Mouse (Mus musculus) kidney, embryonic 15.5 days (tissue): ENCODE measurements around the gene Olfr525. TPM values are rescaled to one million over a fixed set of nuclear protein-coding genes. Genes with fewer than 3 reads are reported as not detected.

Source experiments
- ATAC-seq: fragments of 200-750 bp; cut with Nextera tagmentation; replicated peaks from 2 replicates; pipeline ENCODE4 v1.8.0; 2017; ENCODE audit warnings: moderate TSS enrichment; ENCODE audit not compliant: low FRiP score
- H3K27ac ChIP-seq: fragments of 300-500 bp; sonication (generic); 2 replicates; pipeline ENCODE4 v1.5.1; 2015; ENCODE audit warnings: mild to moderate bottlenecking, inconsistent platforms
- H3K27me3 ChIP-seq: fragments of 300-500 bp; sonication (generic); 2 replicates; pipeline ENCODE4 v1.6.1; 2015; ENCODE audit warnings: inconsistent platforms
- H3K36me3 ChIP-seq: fragments of 300-500 bp; sonication (generic); 2 replicates; pipeline ENCODE4 v1.6.1; 2015; ENCODE audit warnings: inconsistent platforms
- H3K4me1 ChIP-seq: fragments of 300-500 bp; sonication (generic); 2 replicates; pipeline ENCODE4 v1.6.1; 2015; ENCODE audit warnings: inconsistent platforms
- H3K4me2 ChIP-seq: fragments of 300-500 bp; sonication (generic); 2 replicates; pipeline ENCODE4 v1.6.1; 2015; ENCODE audit warnings: moderate library complexity, mild to moderate bottlenecking, inconsistent platforms
- H3K4me3 ChIP-seq: fragments of 300-500 bp; sonication (generic); replicated peaks from 2 replicates; pipeline ENCODE4 v1.5.1; 2015; ENCODE audit warnings: mild to moderate bottlenecking, inconsistent platforms
- H3K9ac ChIP-seq: fragments of 300-500 bp; sonication (generic); 2 replicates; pipeline ENCODE4 v1.6.1; 2015; ENCODE audit warnings: mild to moderate bottlenecking, inconsistent platforms
- H3K9me3 ChIP-seq: fragments of 300-500 bp; sonication (generic); replicated peaks from 2 replicates; pipeline ENCODE4 v1.6.1; 2016; ENCODE audit warnings: inconsistent platforms
- WGBS: fragments of 180-500 bp; shearing (Covaris S2); methylation state at CpG from one replicate; pipeline ENCODE4 v1.1.7; 2015; ENCODE audit warnings: mixed read lengths; 5-methylcytosine and 5-hydroxymethylcytosine counted together
- polyA plus RNA-seq: library from polyadenylated mRNA; unstranded; fragments of >200 nt; fragmentation: Nextera tagmentation; extraction: Ambion mirVana; gene quantifications from 2 replicates; pipeline ENCODE4 v1.2.1, GENCODE M21; 2015

Olfr525 gene
- not detected in 2 replicates for polyA plus RNA-seq

DNA sequence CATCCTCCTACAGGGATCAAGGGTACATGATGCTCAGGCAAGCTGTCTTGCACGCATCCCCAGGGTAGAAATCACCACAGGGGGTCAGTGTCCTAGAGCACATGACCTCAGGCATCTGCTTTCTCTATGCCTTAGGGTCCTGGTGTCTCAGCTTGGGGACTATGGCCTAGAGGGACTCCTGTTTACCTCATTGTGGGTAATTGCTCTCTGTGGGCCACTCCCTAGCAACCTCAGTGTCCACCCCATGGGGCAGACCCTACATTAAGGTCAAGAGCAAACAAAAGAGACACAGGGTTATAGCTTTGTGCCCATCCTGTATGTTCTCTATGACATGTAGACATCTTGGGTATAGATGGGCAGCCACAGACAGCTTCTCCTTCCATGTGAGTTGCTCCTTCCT lies at the start of gene Olfr525:
Gene Olfr525 (plus strand): TSS at position 301 of the 400 bp plus-strand sequence.
- no peaks in the 10 kb centered on the region for H3K27me3 ChIP-seq
- 47% methylated on average over 1 of the region's 1 CpGs for WGBS
- no peak for ATAC-seq

DNA sequence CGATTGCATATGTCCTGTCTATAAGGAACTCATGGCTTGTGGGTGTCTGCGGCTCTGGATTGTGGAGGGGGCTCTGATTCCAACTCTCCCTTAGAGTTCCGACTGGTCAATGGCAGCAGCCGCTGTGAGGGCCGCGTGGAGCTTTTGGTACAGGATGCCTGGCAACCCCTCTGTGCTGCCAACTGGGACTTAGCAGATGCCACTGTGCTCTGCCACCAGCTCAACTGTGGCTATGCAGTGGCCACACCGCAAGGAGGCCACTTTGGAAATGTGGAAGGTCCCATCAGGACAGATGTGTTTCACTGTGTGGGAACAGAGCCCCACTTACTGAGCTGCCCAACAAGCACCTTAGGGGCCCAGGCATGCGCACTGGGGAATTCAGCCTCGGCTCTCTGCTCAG lies 24.9 kb upstream of the Olfr525 start:
- no peak overlapping the region for H3K27ac ChIP-seq
- 90% methylated on average over 9 of the region's 9 CpGs for WGBS
- H3K4me3 ChIP-seq: no peak overlapping the region
- no peaks in the 10 kb centered on the region for H3K36me3 ChIP-seq
- H3K27me3 ChIP-seq: no peaks in the 10 kb centered on the region
- no peak overlapping the region for H3K9ac ChIP-seq
- no peak overlapping the region for H3K4me2 ChIP-seq
- no peaks in the 10 kb centered on the region for H3K9me3 ChIP-seq
- no peak for ATAC-seq
- H3K4me1 ChIP-seq: no peaks in the 10 kb centered on the region

More for the DNA sequence above, at the start of gene Olfr525:
- Histone ChIP-seq H3K4me1 (no peaks in the 10 kb centered on the region), H3K9ac (no peak within 1 kb of the TSS), H3K36me3 (no peaks in the 10 kb centered on the region), H3K27ac (no peak within 1 kb of the TSS), H3K4me3 (no peak within 1 kb of the TSS), H3K9me3 (no peaks in the 10 kb centered on the region), H3K4me2 (no peak within 1 kb of the TSS)

DNA sequence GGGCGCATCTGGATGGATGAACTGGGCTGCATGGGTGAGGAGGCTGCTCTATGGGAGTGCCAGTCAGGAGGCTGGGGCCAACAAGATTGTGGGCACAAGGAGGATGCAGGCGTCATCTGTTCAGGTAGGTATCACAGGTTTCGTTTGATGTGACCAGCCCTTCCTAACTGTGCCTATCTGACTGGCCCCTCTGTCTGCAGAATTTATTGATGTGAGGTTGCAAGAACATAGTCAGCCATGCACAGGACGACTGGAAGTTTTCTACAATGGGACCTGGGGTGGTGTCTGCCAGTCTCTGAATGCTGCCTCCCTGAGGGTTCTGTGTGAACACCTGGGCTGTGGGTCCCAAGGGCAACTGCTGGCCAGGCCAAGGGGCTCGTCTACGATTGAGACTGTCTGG lies 23.8 kb upstream of the Olfr525 start:
- no peak overlapping the region for H3K4me3 ChIP-seq
- no peak for ATAC-seq

DNA sequence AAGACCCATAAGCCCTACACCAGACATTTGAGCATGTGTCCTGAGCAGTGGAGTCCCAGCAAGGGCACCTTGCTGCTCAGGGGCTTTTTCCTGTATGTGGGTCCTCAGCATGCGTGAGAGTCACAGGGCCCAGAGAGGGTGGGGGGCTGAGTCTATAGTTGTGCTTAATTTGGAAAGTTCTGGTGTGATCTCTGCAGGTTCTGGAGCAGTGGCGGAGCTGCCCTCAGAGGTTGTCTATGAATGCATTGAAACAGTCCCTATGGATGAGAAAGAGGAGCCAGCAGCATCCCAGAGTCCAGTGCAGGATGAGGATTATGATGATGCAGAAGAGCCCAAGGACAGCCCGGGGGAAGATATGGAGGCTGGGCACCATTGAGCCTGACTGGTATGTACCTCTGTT lies 21.2 kb upstream of the Olfr525 start:
- H3K36me3 ChIP-seq: no peaks in the 10 kb centered on the region
- H3K4me1 ChIP-seq: no peaks in the 10 kb centered on the region
- H3K27me3 ChIP-seq: no peaks in the 10 kb centered on the region
- H3K4me2 ChIP-seq: no peak overlapping the region
- 86% methylated on average over 3 of the region's 3 CpGs for WGBS
- H3K4me3 ChIP-seq: no peak overlapping the region
- H3K27ac ChIP-seq: no peak overlapping the region
- H3K9me3 ChIP-seq: no peaks in the 10 kb centered on the region
- ATAC-seq: no peak
- H3K9ac ChIP-seq: no peak overlapping the region

More for the DNA sequence above, 23.8 kb upstream of the Olfr525 start:
- H3K36me3 ChIP-seq: no peaks in the 10 kb centered on the region
- H3K4me1 ChIP-seq: no peaks in the 10 kb centered on the region
- H3K27ac ChIP-seq: no peak overlapping the region
- no peak overlapping the region for H3K4me2 ChIP-seq
- no peaks in the 10 kb centered on the region for H3K9me3 ChIP-seq
- H3K27me3 ChIP-seq: no peaks in the 10 kb centered on the region
- no peak overlapping the region for H3K9ac ChIP-seq
- WGBS: 71% methylated on average over 6 of the region's 6 CpGs

DNA sequence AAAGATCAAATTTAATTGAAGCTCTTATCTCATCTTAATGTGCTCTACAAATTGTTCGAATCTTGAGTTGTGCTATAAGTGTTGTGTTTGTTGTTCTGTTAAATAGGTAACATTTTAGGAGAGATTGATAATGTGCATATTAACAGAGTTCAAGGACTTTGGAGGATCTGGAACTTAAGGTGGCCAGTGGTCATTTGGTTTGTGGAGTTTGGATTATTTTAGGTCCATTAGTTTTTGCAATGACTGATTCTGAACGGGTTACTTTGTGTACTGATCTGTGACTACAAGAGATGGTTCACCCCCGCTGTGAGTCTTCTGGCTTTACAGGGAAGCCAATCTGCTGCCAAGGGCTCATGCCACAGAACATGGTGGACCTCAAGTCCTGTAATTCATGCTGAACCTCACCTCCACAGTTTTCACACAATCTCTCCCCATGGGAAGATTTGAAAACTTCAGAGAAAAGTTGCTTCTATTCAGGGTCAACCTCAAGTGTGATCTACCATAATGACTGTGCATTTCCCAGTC lies 735 bp upstream of the Olfr525 start:
- Histone ChIP-seq H3K27ac (no peak overlapping the region), H3K9me3 (no peaks in the 10 kb centered on the region), H3K4me3 (no peak overlapping the region), H3K9ac (no peak overlapping the region), H3K36me3 (no peaks in the 10 kb centered on the region), H3K4me2 (no peak overlapping the region), H3K27me3 (no peaks in the 10 kb centered on the region), H3K4me1 (no peaks in the 10 kb centered on the region)
- 78% methylated on average over 3 of the region's 3 CpGs for WGBS
- no peak for ATAC-seq

DNA sequence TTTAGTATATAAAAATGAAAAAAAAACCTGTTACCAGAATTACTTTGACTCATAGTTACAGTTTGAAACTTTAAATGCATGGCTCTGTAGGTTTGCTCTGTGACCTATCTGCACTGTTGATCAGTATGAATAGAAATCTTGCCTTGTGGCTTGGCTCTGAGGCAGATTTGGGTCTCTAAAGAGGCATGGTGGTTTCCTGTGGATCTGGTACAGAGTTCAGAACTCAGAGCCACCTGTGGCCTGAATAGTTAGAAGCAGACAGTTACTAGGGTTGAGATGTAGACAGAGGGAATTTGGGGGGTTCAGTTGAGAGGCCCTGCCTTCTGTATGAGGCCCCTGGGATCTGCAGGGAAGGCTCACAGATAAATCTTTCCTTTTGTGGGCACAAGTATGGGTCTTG lies 477 bp downstream of the Olfr525 start:
- Histone ChIP-seq H3K36me3 (no peaks in the 10 kb centered on the region), H3K4me2 (no peak overlapping the region), H3K4me3 (no peak overlapping the region), H3K27ac (no peak overlapping the region), H3K9me3 (no peaks in the 10 kb centered on the region), H3K9ac (no peak overlapping the region), H3K27me3 (no peaks in the 10 kb centered on the region), H3K4me1 (no peaks in the 10 kb centered on the region)
- no peak for ATAC-seq

DNA sequence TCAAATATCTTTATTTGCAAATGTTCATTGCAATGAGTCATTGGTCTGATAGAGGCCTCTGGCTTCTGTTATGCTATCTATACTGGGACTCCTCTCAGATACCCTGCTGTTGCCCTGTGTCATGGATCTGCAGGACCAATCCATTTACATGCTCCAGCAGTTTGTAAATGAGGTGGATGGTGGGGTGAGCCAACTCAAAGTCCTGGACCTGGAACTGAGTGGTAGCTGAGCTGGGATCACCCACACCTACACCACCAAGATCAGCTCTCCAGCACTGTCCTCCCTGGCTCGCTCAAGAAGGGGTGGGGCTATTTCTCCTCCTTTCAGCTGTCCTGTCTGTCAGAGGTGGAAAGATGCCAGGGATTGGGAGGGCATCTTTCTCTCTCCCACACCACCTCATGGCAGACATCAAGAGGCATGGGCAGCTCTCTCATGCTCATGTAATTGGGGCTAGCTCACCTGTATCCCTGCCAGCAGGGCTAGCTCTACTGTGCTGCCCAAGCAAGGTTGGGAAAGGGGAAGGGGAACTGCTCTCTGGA lies 9.2 kb downstream of the Olfr525 start:
- Histone ChIP-seq H3K27me3 (no peaks in the 10 kb centered on the region), H3K4me3 (no peak overlapping the region), H3K36me3 (no peaks in the 10 kb centered on the region), H3K27ac (no peak overlapping the region), H3K9me3 (no peaks in the 10 kb centered on the region), H3K9ac (no peak overlapping the region), H3K4me1 (no peaks in the 10 kb centered on the region), H3K4me2 (no peak overlapping the region)
- ATAC-seq: no peak
- 63% methylated on average over 1 of the region's 1 CpGs for WGBS

DNA sequence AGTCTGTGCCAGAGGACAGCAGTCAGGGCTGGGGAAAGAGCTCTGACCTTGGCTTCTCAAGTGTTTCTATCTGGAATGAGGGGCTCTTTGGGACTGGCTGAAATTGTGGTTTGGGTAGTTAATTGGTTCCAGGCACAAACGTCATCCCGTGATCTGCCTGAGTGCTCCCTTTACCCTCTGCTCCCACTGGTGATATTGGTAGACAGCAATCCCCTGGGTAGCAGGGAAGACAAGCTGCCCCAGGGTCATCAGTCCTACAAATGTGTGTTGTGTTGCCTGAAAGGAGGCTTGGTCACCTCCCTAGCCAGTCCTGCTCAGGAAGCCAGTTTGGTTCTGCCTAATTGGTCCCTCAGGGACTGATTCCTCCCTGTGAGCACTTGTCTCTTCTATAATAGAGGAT lies 13.1 kb downstream of the Olfr525 start, which contains the start of gene Olfr527:
Gene Olfr527 (plus strand): TSS at position 301 of the 400 bp plus-strand sequence.
- WGBS: 74% methylated on average over 2 of the region's 2 CpGs
- no peak within 1 kb of the TSS for H3K4me2 ChIP-seq
- H3K36me3 ChIP-seq: no peaks in the 10 kb centered on the region
- H3K9ac ChIP-seq: no peak within 1 kb of the TSS
- H3K9me3 ChIP-seq: no peaks in the 10 kb centered on the region
- H3K27ac ChIP-seq: no peak within 1 kb of the TSS
- no peak for ATAC-seq
- H3K4me3 ChIP-seq: no peak within 1 kb of the TSS
- no peaks in the 10 kb centered on the region for H3K27me3 ChIP-seq
- H3K4me1 ChIP-seq: no peaks in the 10 kb centered on the region

DNA sequence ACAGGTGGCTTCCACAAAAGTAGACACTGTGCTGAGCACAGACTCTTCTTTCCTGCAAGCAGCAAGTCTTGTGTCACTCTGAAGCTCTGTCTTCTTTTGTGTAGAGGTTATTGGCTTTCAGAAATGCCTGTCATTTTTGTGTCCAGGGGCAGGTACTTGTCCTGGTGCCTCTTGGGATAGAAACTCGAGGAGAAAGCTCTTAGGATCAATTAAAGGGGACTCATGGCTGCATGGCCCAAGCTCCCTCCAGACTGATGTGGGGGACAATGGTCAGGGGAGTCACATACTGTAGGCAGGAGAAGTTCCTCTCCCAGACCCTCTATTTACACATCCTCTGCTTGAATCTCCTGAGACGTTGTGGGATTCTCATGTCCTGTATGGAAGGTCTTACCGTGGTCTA lies 40.9 kb downstream of the Olfr525 start, which contains the start of gene Olfr60:
Gene Olfr60 (minus strand): TSS at position 101 of the 400 bp plus-strand sequence.
- 68% methylated on average over 3 of the region's 3 CpGs for WGBS
- no peak for ATAC-seq
- Histone ChIP-seq H3K27ac (no peak within 1 kb of the TSS), H3K9ac (no peak within 1 kb of the TSS), H3K27me3 (no peaks in the 10 kb centered on the region), H3K9me3 (no peaks in the 10 kb centered on the region; the same call in 1 of the 2 replicates), H3K36me3 (no peaks in the 10 kb centered on the region), H3K4me3 (no peak within 1 kb of the TSS), H3K4me1 (no peaks in the 10 kb centered on the region), H3K4me2 (no peak within 1 kb of the TSS)

DNA sequence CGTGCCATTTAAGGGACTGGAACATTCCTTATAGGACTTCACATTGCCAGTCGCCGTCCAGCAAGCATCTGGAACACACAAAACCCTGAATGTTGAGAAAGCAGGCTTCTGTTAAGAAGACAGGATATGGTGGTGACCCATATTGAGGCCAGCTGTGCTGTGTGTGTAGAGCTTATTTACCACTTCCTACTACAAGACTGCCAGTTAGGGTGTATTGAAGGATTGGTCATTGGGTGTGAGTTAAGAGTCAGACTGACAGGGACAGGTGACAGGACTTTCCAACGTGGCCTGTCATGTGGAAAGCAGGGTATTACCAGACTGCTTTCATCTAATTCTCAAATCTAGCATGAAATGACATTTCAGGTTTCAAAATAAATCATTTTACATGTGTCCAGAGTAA lies 53.6 kb downstream of the Olfr525 start:
- Histone ChIP-seq H3K4me3 (no peak overlapping the region), H3K9me3 (no peaks in the 10 kb centered on the region), H3K9ac (no peak overlapping the region), H3K27ac (no peak overlapping the region), H3K36me3 (no peaks in the 10 kb centered on the region), H3K4me2 (no peak overlapping the region), H3K27me3 (no peaks in the 10 kb centered on the region), H3K4me1 (no peaks in the 10 kb centered on the region)
- WGBS: 85% methylated on average over 4 of the region's 4 CpGs
- no peak for ATAC-seq

DNA sequence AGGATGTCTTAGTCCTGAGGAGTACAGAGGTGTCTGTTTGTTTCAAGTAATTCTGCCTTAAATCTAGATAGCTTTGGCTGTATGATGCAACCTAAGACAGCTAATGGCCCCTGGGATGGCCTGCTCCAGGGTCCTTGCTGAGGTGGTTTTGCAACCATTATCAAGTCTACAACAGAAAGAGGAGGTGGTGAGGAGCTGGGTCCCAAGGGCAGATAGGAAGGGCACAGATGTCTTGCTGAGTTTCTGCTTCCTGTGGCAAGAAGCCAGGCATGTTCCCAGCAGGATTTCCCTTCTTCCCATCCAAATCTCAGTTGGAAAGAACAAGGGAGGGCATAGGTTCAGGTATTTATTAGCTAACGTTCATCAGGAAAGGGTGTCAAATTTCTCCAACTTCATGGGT lies 55.6 kb downstream of the Olfr525 start, which contains the start of gene Olfr530:
Gene Olfr530 (minus strand): TSS at position 101 of the 400 bp plus-strand sequence.
- no peak within 1 kb of the TSS for H3K4me3 ChIP-seq
- no peak within 1 kb of the TSS for H3K4me2 ChIP-seq

DNA sequence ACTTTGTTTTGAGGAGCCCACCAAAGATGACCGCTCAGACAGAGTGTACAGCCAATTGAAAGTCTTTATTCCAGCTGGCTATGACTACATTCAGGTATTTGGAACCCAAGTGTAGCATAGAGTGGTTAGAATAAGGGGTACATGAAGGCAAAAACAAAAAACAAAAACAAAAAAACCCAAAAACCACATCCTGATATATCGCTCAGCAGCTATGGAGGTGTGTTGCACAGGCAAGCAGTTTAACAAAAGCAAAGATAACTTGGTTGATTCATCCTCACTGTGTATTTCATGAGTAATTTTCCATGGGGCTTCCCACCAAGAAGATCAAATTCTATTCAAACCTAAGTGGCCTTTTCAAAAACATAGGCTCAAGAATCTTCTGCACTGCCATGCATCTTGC lies 56.3 kb downstream of the Olfr525 start:
- Histone ChIP-seq H3K9me3 (no peaks in the 10 kb centered on the region), H3K27ac (no peak overlapping the region), H3K36me3 (no peaks in the 10 kb centered on the region), H3K4me1 (no peaks in the 10 kb centered on the region), H3K4me3 (no peak overlapping the region), H3K27me3 (no peaks in the 10 kb centered on the region), H3K9ac (no peak overlapping the region), H3K4me2 (no peak overlapping the region)
- WGBS: 95% methylated on average over 2 of the region's 2 CpGs
- ATAC-seq: no peak

More for the DNA sequence above, 55.6 kb downstream of the Olfr525 start, which contains the start of gene Olfr530:
- no peaks in the 10 kb centered on the region for H3K36me3 ChIP-seq
- H3K9me3 ChIP-seq: no peaks in the 10 kb centered on the region
- WGBS: 26% methylated on average over 1 of the region's 1 CpGs
- no peak for ATAC-seq
- no peaks in the 10 kb centered on the region for H3K27me3 ChIP-seq
- no peak within 1 kb of the TSS for H3K27ac ChIP-seq
- no peak within 1 kb of the TSS for H3K9ac ChIP-seq
- no peaks in the 10 kb centered on the region for H3K4me1 ChIP-seq
